Mouse (Mus musculus) liver, embryonic 16.5 days (tissue): ENCODE measurements around the gene Cacna2d2. TPM values are rescaled to one million over a fixed set of nuclear protein-coding genes. Genes with fewer than 3 reads are reported as not detected.

Experiments used
- ATAC-seq: fragments of 200-750 bp; cut with Nextera tagmentation; 2 replicates; pipeline ENCODE4 v1.8.0; 2017; ENCODE audit warnings: low read depth, mild to moderate bottlenecking, moderate number of reproducible peaks, moderate library complexity
- H3K27ac ChIP-seq: fragments of 300-500 bp; sonication (generic); 2 replicates; pipeline ENCODE4 v1.5.1; 2014; ENCODE audit warnings: mild to moderate bottlenecking, low read length
- H3K27me3 ChIP-seq: fragments of 300-500 bp; sonication (generic); 2 replicates; pipeline ENCODE4 v1.6.1; 2014; ENCODE audit warnings: low read depth, low read length, mixed read lengths; ENCODE audit not compliant: control insufficient read depth, insufficient read depth
- H3K36me3 ChIP-seq: fragments of 300-500 bp; sonication (generic); 2 replicates; pipeline ENCODE4 v1.6.1; 2014; ENCODE audit warnings: mild to moderate bottlenecking; ENCODE audit not compliant: control insufficient read depth, insufficient read depth
- H3K4me1 ChIP-seq: fragments of 300-500 bp; sonication (generic); 2 replicates; pipeline ENCODE4 v1.6.1; 2014; ENCODE audit warnings: low read depth, low read length, mixed read lengths; ENCODE audit not compliant: control insufficient read depth
- H3K4me2 ChIP-seq: fragments of 300-500 bp; sonication (generic); 2 replicates; pipeline ENCODE4 v1.6.1; 2014; ENCODE audit warnings: low read depth, low read length, mixed read lengths
- H3K4me3 ChIP-seq: fragments of 300-500 bp; sonication (generic); 2 replicates; pipeline ENCODE4 v1.5.1; 2014; ENCODE audit warnings: low read depth, mild to moderate bottlenecking, low read length
- H3K9ac ChIP-seq: fragments of 300-500 bp; sonication (generic); 2 replicates; pipeline ENCODE4 v1.6.1; 2014; ENCODE audit warnings: low read depth, low read length
- H3K9me3 ChIP-seq: fragments of 300-500 bp; sonication (generic); replicated peaks from 2 replicates; pipeline ENCODE4 v1.6.1; 2016; ENCODE audit warnings: low read length; ENCODE audit not compliant: control insufficient read depth
- WGBS: fragments of 180-500 bp; shearing (Covaris S2); extraction: QIAGEN DNeasy Blood & Tissue Kit; methylation state at CpG from one replicate; pipeline ENCODE4 v1.1.7; 2014; ENCODE audit not compliant: insufficient replicate concordance; 5-methylcytosine and 5-hydroxymethylcytosine counted together
- polyA plus RNA-seq: library from polyadenylated mRNA; unstranded; fragments of >200 nt; fragmentation: Nextera tagmentation; extraction: Ambion mirVana; gene quantifications from 2 replicates; pipeline ENCODE4 v1.2.1, GENCODE M21; 2015

The Cacna2d2 gene
- polyA plus RNA-seq, 1 experiment from 2014 or later, result not detected

- no peaks in the 10 kb centered on the region for H3K36me3 ChIP-seq
- H3K9ac ChIP-seq, result no peak overlapping the region
- H3K27ac ChIP-seq, result no peak overlapping the region
- no peaks in the 10 kb centered on the region for H3K9me3 ChIP-seq
- no peaks in the 10 kb centered on the region; the same call in 1 of the 2 replicates for H3K4me1 ChIP-seq
- WGBS, result 21% methylated on average over 9 of the region's 9 CpGs
- no peak overlapping the region for H3K4me3 ChIP-seq
- ATAC-seq, result no peak
- H3K4me2 ChIP-seq, result no peak overlapping the region
- H3K27me3 ChIP-seq, result no peaks in the 10 kb centered on the region; the same call in 1 of the 2 replicates
Measured at GRCm38 (mm10) chr9:107480477-107481069, 81.2 kb downstream of the Cacna2d2 start.

- Histone ChIP-seq H3K4me1 (no peaks in the 10 kb centered on the region; the same call in 1 of the 2 replicates), H3K27ac (no peak overlapping the region), H3K36me3 (no peaks in the 10 kb centered on the region), H3K4me2 (no peak overlapping the region), H3K4me3 (no peak overlapping the region), H3K9ac (no peak overlapping the region), H3K9me3 (no peaks in the 10 kb centered on the region), H3K27me3 (no peaks in the 10 kb centered on the region; the same call in 1 of the 2 replicates)
- WGBS, result 40% methylated on average over 16 of the region's 16 CpGs
- ATAC-seq, result no peak
Measured at GRCm38 (mm10) chr9:107481340-107481739, 81.9 kb downstream of the Cacna2d2 start.

GRCm38 (mm10) chr9:107482004-107482403, 82.6 kb downstream of the Cacna2d2 start:
- H3K9ac ChIP-seq, result no peak overlapping the region
- H3K36me3 ChIP-seq, result no peaks in the 10 kb centered on the region
- no peak overlapping the region for H3K27ac ChIP-seq
- H3K4me3 ChIP-seq, result no peak overlapping the region
- H3K4me1 ChIP-seq, result no peaks in the 10 kb centered on the region; the same call in 1 of the 2 replicates
- H3K27me3 ChIP-seq, result no peaks in the 10 kb centered on the region; the same call in 1 of the 2 replicates
- H3K9me3 ChIP-seq, result no peaks in the 10 kb centered on the region
- no peak for ATAC-seq
- 74% methylated on average over 9 of the region's 9 CpGs for WGBS
- H3K4me2 ChIP-seq, result no peak overlapping the region

GRCm38 (mm10) chr9:107482770-107483169, 83.4 kb downstream of the Cacna2d2 start:
- 56% methylated on average over 4 of the region's 4 CpGs for WGBS
- no peaks in the 10 kb centered on the region for H3K36me3 ChIP-seq
- no peaks in the 10 kb centered on the region for H3K9me3 ChIP-seq
- H3K4me3 ChIP-seq, result no peak overlapping the region
- no peak overlapping the region for H3K4me2 ChIP-seq
- ATAC-seq, result no peak
- no peaks in the 10 kb centered on the region; the same call in 1 of the 2 replicates for H3K27me3 ChIP-seq
- no peaks in the 10 kb centered on the region; the same call in 1 of the 2 replicates for H3K4me1 ChIP-seq
- no peak overlapping the region for H3K27ac ChIP-seq
- no peak overlapping the region for H3K9ac ChIP-seq

- WGBS, result 75% methylated on average over 5 of the region's 5 CpGs
- H3K27ac ChIP-seq, result no peak overlapping the region
- H3K36me3 ChIP-seq, result no peaks in the 10 kb centered on the region
- ATAC-seq, result no peak
- no peaks in the 10 kb centered on the region for H3K9me3 ChIP-seq
- H3K4me1 ChIP-seq, result no peaks in the 10 kb centered on the region; the same call in 1 of the 2 replicates
- H3K9ac ChIP-seq, result no peak overlapping the region
- H3K4me3 ChIP-seq, result no peak overlapping the region
- H3K27me3 ChIP-seq, result no peaks in the 10 kb centered on the region; the same call in 1 of the 2 replicates
- H3K4me2 ChIP-seq, result no peak overlapping the region
Measured at GRCm38 (mm10) chr9:107483714-107484113, 84.3 kb downstream of the Cacna2d2 start.

- H3K4me3 ChIP-seq, result no peak overlapping the region
- ATAC-seq, result no peak
- no peak overlapping the region for H3K9ac ChIP-seq
- H3K4me1 ChIP-seq, result no peaks in the 10 kb centered on the region; the same call in 1 of the 2 replicates
- H3K4me2 ChIP-seq, result no peak overlapping the region
- 73% methylated on average over 17 of the region's 17 CpGs for WGBS
- H3K27ac ChIP-seq, result no peak overlapping the region
- no peaks in the 10 kb centered on the region; the same call in 1 of the 2 replicates for H3K27me3 ChIP-seq
- H3K9me3 ChIP-seq, result no peaks in the 10 kb centered on the region
- H3K36me3 ChIP-seq, result no peaks in the 10 kb centered on the region
Measured at GRCm38 (mm10) chr9:107484302-107484701, 84.9 kb downstream of the Cacna2d2 start.

- Histone ChIP-seq H3K36me3 (no peaks in the 10 kb centered on the region), H3K9ac (no peak overlapping the region), H3K27me3 (no peaks in the 10 kb centered on the region; the same call in 1 of the 2 replicates), H3K27ac (no peak overlapping the region), H3K4me1 (no peaks in the 10 kb centered on the region; the same call in 1 of the 2 replicates), H3K9me3 (no peaks in the 10 kb centered on the region), H3K4me2 (no peak overlapping the region), H3K4me3 (no peak overlapping the region)
- 65% methylated on average over 6 of the region's 6 CpGs for WGBS
- ATAC-seq, result no peak
Measured at GRCm38 (mm10) chr9:107484766-107485165, 85.4 kb downstream of the Cacna2d2 start.

GRCm38 (mm10) chr9:107486086-107486485, 86.7 kb downstream of the Cacna2d2 start:
- no peak overlapping the region for H3K4me3 ChIP-seq
- no peaks in the 10 kb centered on the region for H3K9me3 ChIP-seq
- no peak overlapping the region for H3K9ac ChIP-seq
- no peak overlapping the region for H3K27ac ChIP-seq
- WGBS, result 54% methylated on average over 10 of the region's 10 CpGs
- no peaks in the 10 kb centered on the region for H3K27me3 ChIP-seq
- no peaks in the 10 kb centered on the region for H3K36me3 ChIP-seq
- H3K4me2 ChIP-seq, result no peak overlapping the region
- peaks cover 7% of the 10 kb centered on the region for H3K4me1 ChIP-seq
- ATAC-seq, result no peak

- peaks cover 9% of the 10 kb centered on the region for H3K4me1 ChIP-seq
- no peaks in the 10 kb centered on the region for H3K27me3 ChIP-seq
- no peak overlapping the region for H3K4me2 ChIP-seq
- 51% methylated on average over 6 of the region's 6 CpGs for WGBS
- H3K27ac ChIP-seq, result no peak overlapping the region
- no peak overlapping the region for H3K9ac ChIP-seq
- H3K9me3 ChIP-seq, result no peaks in the 10 kb centered on the region
- no peaks in the 10 kb centered on the region for H3K36me3 ChIP-seq
- ATAC-seq, result 0 out of 2 replicates have a peak, but pooled peaks have one; percentile 15
- H3K4me3 ChIP-seq, result no peak overlapping the region
Measured at GRCm38 (mm10) chr9:107486507-107487225, 87.3 kb downstream of the Cacna2d2 start.
